Mouse (Mus musculus): ENCODE measurements around the gene Rmnd5a. TPM values are rescaled to one million over a fixed set of nuclear protein-coding genes. Genes with fewer than 3 reads are reported as not detected.

Gene Rmnd5a
- total and polyA plus RNA-seq, 3 experiments: 22.6 to 497 (median 23.3) TPM

DNA sequence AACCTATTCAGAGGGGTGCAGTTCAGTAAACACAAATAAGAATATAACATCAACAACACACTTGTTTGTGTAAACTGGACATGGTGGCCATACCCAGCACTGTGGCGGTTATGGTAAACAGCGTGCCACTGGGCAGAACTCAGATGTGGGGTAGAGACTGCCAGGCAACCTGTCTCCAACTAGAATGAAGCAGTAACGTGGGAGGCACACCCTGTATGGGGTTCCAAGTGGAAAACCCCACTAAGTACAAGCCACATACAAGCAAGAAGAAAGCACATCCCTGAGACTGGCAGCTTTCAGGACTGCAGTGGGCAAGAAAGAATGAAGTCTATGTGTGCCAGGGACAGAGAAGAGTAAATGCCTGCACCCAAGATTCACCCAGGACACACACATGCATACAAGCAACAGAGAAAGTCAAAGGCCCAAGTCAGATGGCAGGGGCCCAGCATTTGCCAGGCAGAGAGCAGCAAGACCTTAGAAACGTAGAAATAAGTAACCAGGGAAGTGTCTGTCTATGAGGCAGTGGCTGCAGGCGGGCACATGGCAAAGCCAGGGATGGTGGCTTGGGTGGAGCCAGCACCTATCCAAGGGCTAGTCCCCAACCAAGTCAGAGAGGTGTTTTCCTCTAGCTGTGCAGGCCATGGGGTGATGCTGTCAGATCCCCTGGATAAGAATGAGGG is 68.3 kb downstream of the Rmnd5a start:
- no peak overlapping the region for H3K27ac ChIP-seq (ENCODE audit: control insufficient read depth, low read depth, low read length)
- H3K9me3 ChIP-seq (replicated peaks; ENCODE audit: insufficient read depth, low read length): no peaks in the 10 kb centered on the region
- TF ChIP-seq SMC3 (IDR thresholded peaks at IDR 0.05; ENCODE audit: low read depth, low read length): no peak
- TF ChIP-seq ZNF384 (IDR thresholded peaks at IDR 0.05; ENCODE audit: low read depth, low read length): no peak
- TF ChIP-seq RCOR1 (IDR thresholded peaks at IDR 0.05; ENCODE audit: low read depth, low read length): no peak
- no peak for TF ChIP-seq USF2 (IDR thresholded peaks at IDR 0.05; ENCODE audit: borderline replicate concordance in 1 of 2, insufficient read depth in 1 of 2, low read depth in 1 of 2, low read length in 2 of 2)
- H3K36me3 ChIP-seq (ENCODE audit: control insufficient read depth in 1 of 2, insufficient read depth in 2 of 2, low read length in 2 of 2): no peaks in the 10 kb centered on the region
- no peaks in the 10 kb centered on the region for H3K4me1 ChIP-seq (ENCODE audit: control insufficient read depth in 1 of 2, insufficient read depth in 2 of 2, low read length in 2 of 2)
- no peaks in the 10 kb centered on the region for H3K79me2 ChIP-seq (ENCODE audit: control insufficient read depth, insufficient read depth, low read length, poor library complexity)
- no peak overlapping the region for H3K9ac ChIP-seq (ENCODE audit: control insufficient read depth, low read depth, low read length, poor library complexity, severe bottlenecking)
- H3K4me3 ChIP-seq (ENCODE audit: control insufficient read depth in 1 of 2, insufficient read depth in 1 of 2, low read depth in 2 of 2, low read length in 2 of 2): no peak overlapping the region
- peaks cover 0 to 4% of the 10 kb centered on the region in 2 experiments; a peak in 3 of 4 replicates for H3K27me3 ChIP-seq (ENCODE audit: control insufficient read depth in 1 of 2, insufficient read depth in 2 of 2, low read length in 2 of 2)
- no peak for DNase-seq (ENCODE audit: low read depth, low spot score)

DNA sequence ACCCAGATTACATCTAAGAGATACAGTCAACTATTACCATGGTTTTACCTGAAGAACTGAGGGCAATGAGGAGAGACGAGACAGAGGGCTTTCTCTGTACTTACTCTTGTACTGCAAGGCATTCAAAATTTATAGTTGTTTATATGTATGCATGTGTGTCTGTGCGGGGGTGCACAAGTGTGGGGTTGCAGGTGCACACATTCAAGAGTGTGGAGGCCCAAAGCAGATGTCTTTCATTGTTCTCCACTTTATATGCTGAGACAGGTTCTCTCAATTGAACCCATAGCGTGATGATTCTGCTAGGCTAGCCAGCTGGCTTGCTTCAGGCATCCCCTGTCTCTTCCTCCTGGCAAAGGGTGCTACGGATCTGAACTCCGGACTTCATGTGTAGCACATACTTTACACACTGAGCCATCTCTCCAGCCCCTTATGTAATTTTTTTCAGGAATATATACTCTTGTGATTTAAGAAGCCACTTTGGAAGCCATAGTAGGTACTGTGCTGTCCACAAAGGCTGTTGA is 69.3 kb downstream of the Rmnd5a start:
- Histone ChIP-seq H3K4me3 (ENCODE audit: control insufficient read depth in 1 of 2, insufficient read depth in 1 of 2, low read depth in 2 of 2, low read length in 2 of 2) (no peak overlapping the region), H3K4me1 (ENCODE audit: control insufficient read depth in 1 of 2, insufficient read depth in 2 of 2, low read length in 2 of 2) (no peaks in the 10 kb centered on the region), H3K27me3 (ENCODE audit: control insufficient read depth in 1 of 2, insufficient read depth in 2 of 2, low read length in 2 of 2) (peaks cover 0 to 4% of the 10 kb centered on the region in 2 experiments; a peak in 3 of 4 replicates), H3K36me3 (ENCODE audit: control insufficient read depth in 1 of 2, insufficient read depth in 2 of 2, low read length in 2 of 2) (no peaks in the 10 kb centered on the region), H3K9ac (ENCODE audit: control insufficient read depth, low read depth, low read length, poor library complexity, severe bottlenecking) (no peak overlapping the region), H3K9me3 (replicated peaks; ENCODE audit: insufficient read depth, low read length) (no peaks in the 10 kb centered on the region), H3K79me2 (ENCODE audit: control insufficient read depth, insufficient read depth, low read length, poor library complexity) (no peaks in the 10 kb centered on the region), H3K27ac (ENCODE audit: control insufficient read depth, low read depth, low read length) (no peak overlapping the region)
- no peak for TF ChIP-seq POLR2A (IDR thresholded peaks at IDR 0.05; ENCODE audit: control insufficient read depth in 1 of 2, insufficient read depth in 1 of 2, low read depth in 1 of 2, low read length in 2 of 2, poor library complexity in 1 of 2)
- no peak for TF ChIP-seq CHD2 (IDR thresholded peaks at IDR 0.05; ENCODE audit: low read length)
- TF ChIP-seq RAD21 (IDR thresholded peaks at IDR 0.05; ENCODE audit: low read depth, low read length): no peak
- no peak for TF ChIP-seq TBP (IDR thresholded peaks at IDR 0.05; ENCODE audit: low read depth, low read length)
- no peak for TF ChIP-seq USF2 (IDR thresholded peaks at IDR 0.05; ENCODE audit: borderline replicate concordance in 1 of 2, insufficient read depth in 1 of 2, low read depth in 1 of 2, low read length in 2 of 2)
- TF ChIP-seq TCF12 (IDR thresholded peaks at IDR 0.05; ENCODE audit: low read depth, low read length): no peak
- no peak for TF ChIP-seq MXI1 (IDR thresholded peaks at IDR 0.05; ENCODE audit: low read depth, low read length)
- no peak for TF ChIP-seq ZMIZ1 (IDR thresholded peaks at IDR 0.05; ENCODE audit: low read depth, low read length)
- no peak for TF ChIP-seq MAZ (IDR thresholded peaks at IDR 0.05; ENCODE audit: low read depth, low read length)
- TF ChIP-seq E2F4 (IDR thresholded peaks at IDR 0.05; ENCODE audit: borderline replicate concordance, low read depth, low read length): no peak
- TF ChIP-seq JUND (IDR thresholded peaks at IDR 0.05; ENCODE audit: low read depth, low read length): no peak
- no peak for TF ChIP-seq GABPA (IDR thresholded peaks at IDR 0.05; ENCODE audit: low read depth, low read length)
- DNase-seq (ENCODE audit: low read depth, low spot score): no peak
